Mouse (Mus musculus): ENCODE results near the gene Parp16.

- TF ChIP-seq ZNF384 (IDR thresholded peaks at IDR 0.05; ENCODE audit: low read depth, low read length) (no peak), ZC3H11A (IDR thresholded peaks at IDR 0.05; ENCODE audit: borderline replicate concordance, low read depth, low read length) (no peak), HCFC1 (IDR thresholded peaks at IDR 0.05; ENCODE audit: borderline replicate concordance, insufficient read depth, low read length) (no peak), CHD2 (IDR thresholded peaks at IDR 0.05; ENCODE audit: low read depth, low read length) (no peak)
Measured at GRCm38 (mm10) chr9:65161188-65161587, 34.0 kb upstream of the Parp16 start.
